ENCODE assay signal across 8 mouse cellular contexts in genomic region chr8:70792700-70793099, GRCm38 (mm10). TPM values are rescaled to one million over a fixed set of nuclear protein-coding genes. Genes with fewer than 3 reads are reported as not detected.
DNase-seq lines count a peak whose midpoint lies in the region; ATAC-seq and TF ChIP-seq lines count a peak whose summit lies in the region.

No protein-coding gene starts in this region.

- peaks cover 14% of the 10 kb centered on the region; the same call in 1 of the 2 replicates for H3K36me3 ChIP-seq in E14TG2a.4 (ENCODE audit: insufficient read depth, low read length)
- H3K36me3 ChIP-seq in liver, embryonic 12.5 days, result peaks cover 23% of the 10 kb centered on the region
- no peaks in the 10 kb centered on the region for H3K36me3 ChIP-seq in myocyte (ENCODE audit: control insufficient read depth, insufficient read depth)

- peak; percentile 61 for DNase-seq in adrenal gland, postnatal 25 days
- DNase-seq in adrenal gland, postnatal 4 days (ENCODE audit: low spot score in 2 of 2), result no peak
- peak; percentile 93 for DNase-seq in induced T-regulatory cell, adult 2 months (ENCODE audit: low read depth)
- DNase-seq in frontal cortex, adult 2 months (ENCODE audit: extremely low spot score in 1 of 2, low spot score in 1 of 2), result no peak

- TF ChIP-seq CTCF in E14TG2a.4 (conservative IDR thresholded peaks at IDR 0.05; ENCODE audit: low read length), result no peak

- no peaks in the 10 kb centered on the region for H3K9me3 ChIP-seq in E14TG2a.4 (ENCODE audit: low read length)
- H3K9me3 ChIP-seq in liver, embryonic 12.5 days (replicated peaks), result no peaks in the 10 kb centered on the region

- H3ac ChIP-seq in myocyte (ENCODE audit: control insufficient read depth, insufficient read length), result peak overlapping the region; percentile 13

- H3K4me1 ChIP-seq in E14TG2a.4 (replicated peaks; ENCODE audit: low read depth, low read length), result peaks cover 52% of the 10 kb centered on the region
- peaks cover 76% of the 10 kb centered on the region for H3K4me1 ChIP-seq in liver, embryonic 12.5 days

- H3K79me2 ChIP-seq in myocyte (ENCODE audit: control insufficient read depth, insufficient read depth), result peaks cover 15% of the 10 kb centered on the region

- no peak for TF ChIP-seq POLR2A in myocyte (IDR thresholded peaks at IDR 0.05; ENCODE audit: insufficient read length, low read depth)

- H3K27me3 ChIP-seq in E14TG2a.4 (ENCODE audit: insufficient read depth, low read length) (peaks cover 29% of the 10 kb centered on the region), myocyte (ENCODE audit: control insufficient read depth, insufficient read depth, insufficient read length) (no peaks in the 10 kb centered on the region)
- H3K27me3 ChIP-seq in liver, embryonic 12.5 days (replicated peaks), result peaks cover 35% of the 10 kb centered on the region

- H3K4me3 ChIP-seq in E14TG2a.4 (replicated peaks; ENCODE audit: low read length) (peak overlapping the region; percentile 89), myocyte (peak overlapping the region; percentile 25)
- H3K4me3 ChIP-seq in liver, embryonic 12.5 days, result peak overlapping the region; percentile 75

- H3K27ac ChIP-seq in liver, embryonic 12.5 days, result peak overlapping the region; percentile 78; the same call in 1 of the 2 replicates

- H3K9ac ChIP-seq in liver, embryonic 12.5 days, result no peak overlapping the region; the same call in 1 of the 2 replicates

- H3K4me2 ChIP-seq in liver, embryonic 12.5 days, result peak overlapping the region; percentile 93
- H3K4me2 ChIP-seq in myocyte (ENCODE audit: low read depth), result peak overlapping the region; percentile 92

- 0% methylated on average over 20 of the region's 20 CpGs for WGBS in liver, embryonic 12.5 days (ENCODE audit: insufficient replicate concordance)

- peak; percentile 12 for ATAC-seq in common myeloid progenitor, adult 5-6 weeks (replicated peaks; ENCODE audit: low read depth, poor library complexity, severe bottlenecking)
- peak; percentile 2 for ATAC-seq in liver, embryonic 12.5 days

TF ChIP-seq in myocyte, 11 proteins besides CTCF, POLR2A, EP300 and RAD21:
- no peak for TF ChIP-seq E2F4 (IDR thresholded peaks at IDR 0.05; ENCODE audit: insufficient read depth)
- TF ChIP-seq MYOG (IDR thresholded peaks at IDR 0.05; ENCODE audit: control insufficient read depth in 1 of 3, insufficient read depth in 1 of 3, insufficient read length in 2 of 3, low read depth in 2 of 3), result peak in 1 of 3 experiments; percentile 2
TF ChIP-seq in myocyte: peak in this region for 1.

RNA-seq across cellular contexts. Expression of gene Mast3, which starts 12.2 kb away (rescaled TPM):
- 26.9 and 27.4 TPM in 2 replicates for total RNA-seq in adrenal gland, postnatal 25 days (2021)
- total RNA-seq in adrenal gland, postnatal 4 days (2021), result 10 to 100 TPM; 34.5 to 40.9 TPM
- 21.7 and 22.2 TPM in 2 replicates for total RNA-seq in common myeloid progenitor, adult 5-6 weeks (2017)
- polyA plus RNA-seq in liver, embryonic 12.5 days (2016; fragmentation: Nextera tagmentation; extraction: Ambion mirVana), result 9.8 and 10.4 TPM in 2 replicates
- 31.7 TPM for polyA plus RNA-seq in myocyte (2012; fragmentation: generic; extraction: Trizol)
- 178 and 202 TPM in 2 replicates for polyA plus RNA-seq in frontal cortex, adult 2 months (2012; rRNA removed)

RNA-seq across cellular contexts. Expression of gene Il12rb1, which starts 15.5 kb away (rescaled TPM):
- total RNA-seq in adrenal gland, postnatal 25 days (2021), result not detected in 2 replicates
- total RNA-seq in adrenal gland, postnatal 4 days (2021), result under 1 TPM; 0.22 to 0.37 TPM
- total RNA-seq in common myeloid progenitor, adult 5-6 weeks (2017), result 1.6 and 3.5 TPM in 2 replicates
- 0.18 and 0.22 TPM in 2 replicates for polyA plus RNA-seq in liver, embryonic 12.5 days (2016; fragmentation: Nextera tagmentation; extraction: Ambion mirVana)
- 6.5 TPM for polyA plus RNA-seq in myocyte (2012; fragmentation: generic; extraction: Trizol)
- polyA plus RNA-seq in frontal cortex, adult 2 months (2012; rRNA removed), result 0.48 and 0.71 TPM in 2 replicates

RNA-seq across cellular contexts. Expression of gene Pik3r2, which starts 16.2 kb away (rescaled TPM):
- 50.2 and 62.1 TPM in 2 replicates for total RNA-seq in adrenal gland, postnatal 25 days (2021)
- total RNA-seq in adrenal gland, postnatal 4 days (2021), result 10 to 100 TPM; 72.0 to 78.8 TPM
- total RNA-seq in common myeloid progenitor, adult 5-6 weeks (2017), result 19.8 and 23.7 TPM in 2 replicates
- 23.3 and 27.3 TPM in 2 replicates for polyA plus RNA-seq in liver, embryonic 12.5 days (2016; fragmentation: Nextera tagmentation; extraction: Ambion mirVana)
- polyA plus RNA-seq in myocyte (2012; fragmentation: generic; extraction: Trizol), result 130 TPM
- polyA plus RNA-seq in frontal cortex, adult 2 months (2012; rRNA removed), result 180 and 183 TPM in 2 replicates

RNA-seq across cellular contexts. Expression of gene Mpv17l2, which starts 32.0 kb away (rescaled TPM):
- total RNA-seq in adrenal gland, postnatal 25 days (2021), result 127 and 143 TPM in 2 replicates
- 100 to 1,000 TPM in 1 of 2 experiments, 10 to 100 TPM in 1; 93.1 to 109 TPM for total RNA-seq in adrenal gland, postnatal 4 days (2021)
- 10.6 and 11.7 TPM in 2 replicates for total RNA-seq in common myeloid progenitor, adult 5-6 weeks (2017)
- polyA plus RNA-seq in liver, embryonic 12.5 days (2016; fragmentation: Nextera tagmentation; extraction: Ambion mirVana), result 52.2 and 52.7 TPM in 2 replicates
- 73.0 TPM for polyA plus RNA-seq in myocyte (2012; fragmentation: generic; extraction: Trizol)
- polyA plus RNA-seq in frontal cortex, adult 2 months (2012; rRNA removed), result 47.6 and 60.6 TPM in 2 replicates

RNA-seq across cellular contexts. Expression of gene Rab3a, which starts 38.2 kb away (rescaled TPM):
- total RNA-seq in adrenal gland, postnatal 25 days (2021), result 65.2 and 89.6 TPM in 2 replicates
- 10 to 100 TPM; 58.9 to 59.7 TPM for total RNA-seq in adrenal gland, postnatal 4 days (2021)
- total RNA-seq in common myeloid progenitor, adult 5-6 weeks (2017), result 1.5 and 4.2 TPM in 2 replicates
- polyA plus RNA-seq in liver, embryonic 12.5 days (2016; fragmentation: Nextera tagmentation; extraction: Ambion mirVana), result 3.3 and 3.9 TPM in 2 replicates
- 34.9 TPM for polyA plus RNA-seq in myocyte (2012; fragmentation: generic; extraction: Trizol)
- polyA plus RNA-seq in frontal cortex, adult 2 months (2012; rRNA removed), result 1,054 and 1,113 TPM in 2 replicates

Comparison
In these comparisons a context has a peak if more than half of its experiments do, and no peak if none do; other contexts are left out.
1. DNase-seq: peak in adrenal gland, postnatal 25 days (single experiment) and induced T-regulatory cell, adult 2 months (single experiment); none in adrenal gland, postnatal 4 days (0 of 2) and frontal cortex, adult 2 months (0 of 2).
2. H3K4me3 ChIP-seq: peak in every context shown above with its lines; median percentile 89 in E14TG2a.4; 75 in liver, embryonic 12.5 days; 25 in myocyte.